Mouse (Mus musculus) thymus, postnatal 14 days (tissue): ENCODE results near the gene Pde10a.
A peak's percentile ranks its signal among the peaks of the same experiment; 100 is the strongest.

ENCODE experiments used
- DNase-seq: peaks from one replicate; pipeline ENCODE4 v3.0.0; 2021

The Pde10a gene

DNA sequence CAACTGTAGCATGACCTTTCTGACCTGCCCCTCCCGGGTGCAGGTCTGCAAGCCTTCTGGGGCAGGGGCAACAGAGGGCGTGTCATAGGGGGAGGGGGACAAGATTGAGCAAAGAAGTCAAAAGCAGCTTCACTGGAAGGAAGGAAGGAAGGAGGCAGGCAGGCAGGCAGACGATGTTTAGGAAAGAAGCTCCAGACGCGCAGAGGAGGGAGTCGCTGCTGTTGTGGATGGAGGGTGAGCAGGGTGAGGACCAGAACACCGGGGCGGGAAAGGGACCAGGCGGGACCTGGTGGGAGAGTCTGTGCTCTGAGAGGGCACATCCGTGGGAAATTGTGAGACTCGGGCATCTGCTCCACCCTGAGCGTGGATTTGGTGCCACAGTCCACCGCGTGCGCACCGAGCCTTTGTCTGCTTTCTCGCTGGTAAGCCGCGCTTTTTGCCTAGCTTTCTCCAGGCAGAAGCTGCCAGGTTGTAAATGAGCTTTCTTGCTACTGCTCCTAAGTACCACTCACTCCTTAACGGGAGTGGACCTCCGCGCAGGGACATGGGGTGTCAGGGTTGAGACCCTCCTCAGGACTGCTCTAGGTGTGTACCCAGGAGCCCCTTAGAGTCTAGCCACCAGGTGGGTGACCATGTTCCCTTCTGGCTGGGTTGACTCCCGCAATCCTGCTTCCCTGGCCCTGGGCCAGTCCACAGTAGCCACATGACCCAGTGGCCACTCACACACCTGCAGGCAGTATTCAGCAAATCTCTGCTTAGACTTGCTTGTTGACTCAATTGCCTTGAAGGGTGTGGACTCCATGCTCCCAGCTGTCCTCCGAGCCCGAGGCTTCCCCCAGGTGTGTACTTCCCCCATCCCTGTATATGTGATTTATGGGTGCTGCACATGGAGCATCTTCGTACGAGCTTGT is 278.0 kb downstream of the Pde10a start:
- no peak for DNase-seq

DNA sequence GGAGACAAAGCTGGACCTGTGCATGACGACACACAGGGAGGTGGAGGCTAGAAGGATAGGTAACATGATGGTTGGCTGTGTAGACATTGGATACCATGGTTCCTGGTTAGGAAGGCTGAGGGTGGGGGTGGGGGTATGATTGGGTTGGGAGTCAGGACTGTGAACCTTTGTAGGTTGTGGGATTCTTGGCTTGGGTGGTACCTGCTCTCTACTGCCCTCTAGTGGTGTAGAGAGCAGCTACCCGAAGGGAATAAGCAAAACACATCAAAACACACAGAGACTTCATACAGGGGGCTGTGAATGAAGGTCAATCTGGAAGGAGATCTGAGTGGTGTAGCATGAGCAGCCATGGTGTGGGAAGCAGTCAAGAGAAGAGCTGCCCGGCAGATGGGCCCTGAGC is 282.2 kb downstream of the Pde10a start:
- DNase-seq, result peak; percentile 49

DNA sequence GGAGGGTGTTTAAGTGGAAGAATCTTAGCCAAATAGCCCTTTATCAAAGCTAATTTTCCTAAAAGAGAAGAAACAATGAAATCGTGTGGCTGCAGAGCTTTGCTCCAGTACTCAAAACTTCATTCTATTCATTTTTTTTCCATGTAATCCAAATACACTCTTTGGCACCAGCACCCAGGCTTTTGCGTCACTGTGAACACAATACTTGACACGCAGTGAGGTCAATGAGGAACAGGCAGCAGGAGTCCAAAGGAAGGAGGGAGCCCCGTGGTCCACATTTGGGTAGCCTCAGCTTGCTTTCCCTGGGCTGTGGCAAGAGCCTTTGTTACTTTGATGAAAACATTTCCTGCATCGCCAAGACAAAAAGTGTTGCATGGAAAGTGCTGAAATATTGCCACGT is 284.6 kb downstream of the Pde10a start:
- no peak for DNase-seq

GRCm38 (mm10) chr17:8810201-8810600 is 285.0 kb downstream of the Pde10a start:
- no peak for DNase-seq

GRCm38 (mm10) chr17:8812228-8812865 is 287.2 kb downstream of the Pde10a start:
- no peak for DNase-seq

DNA sequence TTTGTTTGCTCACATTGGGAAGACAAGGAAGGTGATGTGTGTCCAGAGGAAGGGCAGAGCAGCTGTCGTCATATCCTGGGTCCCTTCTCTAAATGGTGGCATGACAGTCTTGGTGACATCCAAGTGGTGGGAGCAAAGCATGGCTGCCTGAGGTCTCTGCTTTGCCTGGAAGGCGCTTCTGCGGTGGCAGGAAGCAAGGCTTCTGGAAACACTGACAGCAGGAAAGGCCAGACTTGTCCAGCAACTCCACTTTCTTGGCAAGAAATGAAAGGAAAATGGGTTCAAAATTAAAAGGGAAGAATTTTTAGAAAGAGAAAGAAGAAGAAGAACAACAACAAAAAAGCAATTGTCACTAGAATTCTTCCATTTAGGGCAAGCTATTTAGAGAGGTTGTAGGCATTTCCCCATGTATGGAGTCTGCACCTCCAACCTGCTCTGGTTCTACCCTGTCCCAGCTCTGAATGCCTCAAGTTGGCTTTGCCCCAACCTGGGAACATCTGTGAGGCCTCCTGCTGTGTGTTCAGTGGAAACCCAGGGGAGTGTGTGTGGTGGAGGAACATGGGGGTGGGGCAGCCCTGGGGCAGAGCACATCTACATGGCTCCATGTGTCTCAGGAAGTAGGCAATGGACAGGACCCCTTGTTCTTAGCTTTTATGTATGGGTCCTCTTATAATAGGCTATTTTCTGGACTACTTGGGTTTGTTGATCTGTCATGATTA is 288.8 kb downstream of the Pde10a start:
- peak; percentile 10 for DNase-seq

DNA sequence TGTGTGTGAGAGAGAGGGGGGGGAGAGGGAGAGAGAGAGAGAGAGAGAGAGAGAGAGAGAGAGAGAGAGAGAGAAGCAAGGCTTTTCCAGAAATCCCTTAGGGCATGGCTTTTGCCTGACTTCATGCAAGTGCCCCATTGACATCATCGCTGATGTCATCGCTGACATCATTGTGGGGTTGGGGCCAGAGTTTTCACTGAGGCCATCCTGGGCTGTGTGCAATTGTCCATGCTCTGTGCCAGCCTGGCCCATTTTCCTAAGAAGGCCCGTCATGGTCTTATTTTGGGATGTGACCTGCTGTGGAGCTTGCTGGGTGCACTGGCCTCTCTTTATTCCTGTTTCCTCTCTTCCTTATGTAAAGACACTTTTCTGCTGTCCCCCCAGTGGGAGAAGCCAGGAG is 290.2 kb downstream of the Pde10a start:
- no peak for DNase-seq

- no peak for DNase-seq
These were observed 290.7 kb downstream of the Pde10a start for GRCm38 (mm10) chr17:8815864-8816263.

DNA sequence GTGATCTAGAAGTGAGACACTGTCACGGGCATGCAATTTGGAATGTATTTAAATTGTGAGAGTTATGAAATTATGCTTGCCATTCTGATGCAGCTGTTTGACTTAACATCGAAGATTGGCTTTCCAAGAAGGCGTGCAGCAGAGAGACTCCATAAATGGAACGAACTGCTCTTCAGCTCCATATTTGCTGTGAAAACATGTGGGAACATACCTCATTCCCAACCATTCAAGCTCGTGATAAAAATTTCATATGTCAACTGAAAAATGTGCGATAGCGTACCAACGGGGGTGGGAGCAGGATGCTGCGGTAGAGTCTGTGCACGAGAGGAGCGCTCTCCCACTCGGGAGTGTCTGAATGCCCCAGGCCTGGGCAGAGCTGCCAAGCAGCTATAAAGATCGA is 293.5 kb downstream of the Pde10a start:
- DNase-seq, result no peak

GRCm38 (mm10) chr17:8823548-8823947 is 298.4 kb downstream of the Pde10a start:
- DNase-seq, result no peak

GRCm38 (mm10) chr17:8827204-8827603 is 302.0 kb downstream of the Pde10a start:
- DNase-seq, result no peak

- no peak for DNase-seq
These were observed 305.8 kb downstream of the Pde10a start for GRCm38 (mm10) chr17:8831001-8831400.

DNA sequence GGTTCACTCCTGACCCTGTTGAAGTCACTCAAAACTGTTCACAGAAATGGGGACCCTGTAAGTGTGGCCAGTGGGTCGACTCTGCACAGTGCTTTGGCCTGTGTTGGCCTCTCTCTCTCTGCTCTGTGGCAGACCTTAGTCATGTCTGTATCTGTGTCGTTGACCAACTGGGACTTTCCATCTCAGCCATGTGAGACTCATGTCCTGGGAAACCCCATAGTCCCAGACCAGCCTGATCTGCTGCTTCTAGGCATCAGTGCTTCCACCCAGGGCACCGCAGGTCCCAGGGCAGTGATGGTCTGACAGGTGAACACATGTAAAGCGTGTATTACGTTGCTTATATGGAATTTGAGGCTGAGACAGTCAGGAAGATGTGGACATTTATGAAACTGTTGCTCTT is 311.1 kb downstream of the Pde10a start:
- no peak for DNase-seq

DNA sequence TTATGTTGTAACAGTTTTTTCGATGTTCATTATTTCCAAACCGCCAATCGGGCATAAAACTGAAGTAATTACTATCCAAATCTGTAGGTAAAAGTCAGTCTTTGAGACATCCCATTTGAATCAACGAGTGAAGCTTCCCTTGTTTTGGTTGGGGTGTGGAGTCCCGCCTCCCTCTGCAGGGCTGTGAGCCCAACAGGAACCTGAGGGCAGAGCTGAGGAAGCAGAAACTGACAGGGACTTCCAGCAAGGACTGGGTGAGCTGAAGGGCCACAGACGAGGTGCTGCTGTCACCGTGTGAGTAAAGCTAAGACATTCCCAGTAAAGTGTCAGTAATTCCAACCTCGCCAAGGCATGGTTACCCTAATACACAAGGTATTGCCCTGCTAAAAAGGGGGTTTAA is 313.1 kb downstream of the Pde10a start:
- peak; percentile 23 for DNase-seq

- DNase-seq, result no peak
These were observed 314.3 kb downstream of the Pde10a start for GRCm38 (mm10) chr17:8839237-8840011.

DNA sequence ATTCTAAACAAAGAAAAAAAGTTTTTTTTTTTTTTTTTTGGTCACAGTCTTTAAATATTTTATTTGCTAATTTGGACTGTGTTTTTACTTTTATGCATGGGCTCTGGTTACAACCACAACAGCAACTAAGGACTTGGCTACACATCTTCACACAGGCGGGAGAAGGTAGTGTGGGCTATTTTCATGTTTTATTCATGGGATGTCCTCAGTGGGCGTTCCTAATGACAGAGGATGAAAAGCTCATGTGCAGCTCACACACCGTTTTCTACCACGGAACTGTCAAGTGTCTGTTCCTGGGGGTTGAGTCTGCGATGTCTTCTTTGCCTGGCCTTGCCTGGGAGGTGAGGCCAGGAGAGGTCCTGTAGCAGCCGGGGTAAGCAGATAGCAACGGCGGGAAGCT is 315.9 kb downstream of the Pde10a start:
- DNase-seq, result no peak

GRCm38 (mm10) chr17:8841897-8842540 is 316.8 kb downstream of the Pde10a start:
- DNase-seq, result no peak

- DNase-seq, result no peak
These were observed 317.5 kb downstream of the Pde10a start for GRCm38 (mm10) chr17:8842662-8843061.

GRCm38 (mm10) chr17:8843941-8844340 is 318.8 kb downstream of the Pde10a start:
- DNase-seq, result no peak

DNA sequence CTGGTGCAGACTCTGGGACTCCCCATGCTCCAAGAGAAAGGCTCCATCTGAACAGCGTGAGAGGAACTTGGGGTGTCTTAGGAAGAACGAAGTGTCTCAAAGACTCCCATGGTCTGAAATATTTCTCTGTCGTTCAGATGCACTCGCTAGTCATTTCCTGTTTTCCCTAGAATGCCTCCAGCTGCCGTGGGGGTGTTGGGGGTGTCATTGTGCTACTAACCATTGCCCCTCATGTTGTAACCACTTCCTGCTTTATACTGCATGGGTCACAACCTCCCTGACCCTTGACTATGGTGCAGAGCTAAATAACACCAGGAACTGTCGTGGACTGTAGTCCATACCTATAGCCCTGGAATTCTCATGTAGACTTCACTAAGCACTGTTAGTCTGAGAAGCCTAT is 321.3 kb downstream of the Pde10a start:
- peak; percentile 51 for DNase-seq

DNA sequence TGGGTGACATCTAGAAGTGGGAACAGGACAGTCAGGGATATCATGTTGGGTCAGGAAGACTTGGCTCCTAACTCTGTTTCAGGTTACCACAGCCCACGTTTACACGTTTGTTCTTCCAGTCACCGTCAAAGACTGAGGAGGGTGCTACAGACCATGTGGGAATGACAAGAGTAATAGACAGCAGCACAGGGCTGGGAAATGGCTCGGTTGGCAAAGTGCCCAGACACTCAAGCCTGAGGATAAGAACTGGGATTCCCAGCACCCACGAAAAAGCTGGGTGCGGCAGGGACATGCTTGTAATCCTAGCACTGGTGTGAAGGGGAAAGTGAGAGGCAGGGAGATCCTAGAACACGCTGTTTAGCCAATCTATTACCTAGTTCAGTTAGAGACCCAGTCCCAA is 322.4 kb downstream of the Pde10a start:
- DNase-seq, result no peak

DNA sequence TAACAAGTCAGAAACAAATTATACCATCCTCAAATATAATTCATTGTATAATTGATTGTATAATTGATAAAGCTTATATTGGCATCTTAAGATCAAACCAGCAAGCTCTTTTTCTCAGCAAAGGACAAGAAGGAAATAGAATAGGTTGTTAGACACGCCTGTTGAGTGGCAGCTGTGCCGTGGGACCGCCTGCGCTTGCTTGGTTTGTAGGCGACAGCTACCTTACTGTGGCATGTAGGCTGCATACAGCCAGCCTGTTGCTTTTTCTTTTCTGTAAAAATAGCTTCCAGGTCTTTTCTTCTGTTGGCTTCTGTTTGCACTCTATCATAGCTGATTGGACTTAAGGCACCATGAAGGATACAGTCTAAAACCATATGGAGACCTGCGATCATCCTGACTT is 326.7 kb downstream of the Pde10a start:
- peak; percentile 45 for DNase-seq
